Mouse (Mus musculus) kidney, postnatal 14 days (tissue): ENCODE results near the gene Thy1.

ENCODE experiments used
- DNase-seq: peaks from one replicate; pipeline ENCODE4 v3.0.0; 2022; ENCODE audit warnings: mixed read lengths

Gene Thy1

GRCm38 (mm10) chr9:44037106-44037505 is 6.1 kb upstream of the Thy1 start:
- no peak for DNase-seq

DNA sequence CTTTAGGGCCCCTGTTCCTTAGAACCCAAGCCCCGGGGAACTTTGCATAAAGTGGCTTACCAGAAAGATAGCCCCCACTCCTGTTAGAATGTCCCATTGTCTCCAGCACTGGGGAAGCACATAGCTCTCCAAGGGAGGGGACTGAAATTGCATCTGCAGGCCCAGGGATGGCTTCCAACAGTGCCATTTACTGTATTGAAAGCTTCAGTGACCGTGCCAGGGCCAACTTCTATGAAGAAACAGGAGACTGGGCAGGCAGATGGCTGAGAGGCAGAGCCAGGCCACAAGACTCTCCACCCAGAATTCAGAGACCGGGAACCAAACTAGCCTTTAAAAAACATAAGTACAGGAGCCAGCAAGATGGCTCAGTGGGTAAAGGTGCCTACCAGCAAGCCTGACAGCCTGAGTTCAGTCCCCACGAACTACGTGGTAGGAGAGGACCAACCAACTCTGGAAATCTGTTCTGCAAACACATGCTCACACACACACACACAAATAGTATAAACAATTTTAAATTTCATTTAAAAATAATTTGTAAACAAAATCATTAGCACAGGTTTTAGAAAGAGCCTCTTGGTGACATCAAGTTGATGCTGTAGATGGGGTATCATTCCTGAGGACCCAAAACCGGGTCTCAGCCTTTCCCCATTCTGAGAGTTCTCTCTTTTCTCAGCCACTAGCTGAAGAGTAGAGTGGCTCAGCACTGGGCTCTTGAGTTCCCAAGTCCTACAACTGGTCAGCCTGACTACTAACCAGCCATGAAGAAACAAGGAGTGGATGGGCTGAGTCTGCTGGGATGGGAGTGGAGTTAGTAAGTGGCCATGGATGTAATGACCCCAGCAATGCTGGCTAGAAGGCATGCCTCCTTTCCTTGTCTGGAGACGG is 1.4 kb upstream of the Thy1 start:
- DNase-seq: no peak

GRCm38 (mm10) chr9:44042396-44042680 is 846 bp upstream of the Thy1 start:
- DNase-seq: no peak

DNA sequence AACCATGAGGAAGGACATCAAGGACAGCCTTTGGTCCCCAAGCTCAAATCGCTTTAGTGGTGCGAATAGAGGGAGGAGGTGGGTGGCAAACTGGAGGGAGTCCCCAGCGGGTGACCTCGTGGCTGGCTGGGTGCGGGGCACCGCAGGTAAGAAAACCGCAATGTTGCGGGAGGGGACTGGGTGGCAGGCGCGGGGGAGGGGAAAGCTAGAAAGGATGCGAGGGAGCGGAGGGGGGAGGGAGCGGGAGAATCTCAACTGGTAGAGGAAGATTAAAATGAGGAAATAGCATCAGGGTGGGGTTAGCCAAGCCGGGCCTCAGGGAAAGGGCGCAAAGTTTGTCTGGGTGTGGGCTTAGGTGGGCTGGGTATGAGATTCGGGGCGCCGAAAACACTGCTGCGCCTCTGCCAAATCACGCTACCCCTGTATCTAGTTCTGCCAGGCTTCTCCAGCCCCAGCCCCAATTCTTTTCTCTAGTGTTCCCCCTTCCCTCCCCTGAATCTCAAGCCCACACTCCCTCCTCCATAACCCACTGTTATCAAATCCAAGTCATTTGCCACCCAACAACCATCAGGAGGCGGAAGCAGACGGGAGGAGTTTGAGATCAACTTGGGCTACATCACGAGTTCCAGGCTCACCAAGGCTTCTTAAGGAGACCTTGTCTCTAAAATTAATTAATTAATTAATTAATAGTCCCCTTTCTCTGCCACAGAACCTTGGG is 683 bp downstream of the Thy1 start:
- peak; percentile 8 for DNase-seq

DNA sequence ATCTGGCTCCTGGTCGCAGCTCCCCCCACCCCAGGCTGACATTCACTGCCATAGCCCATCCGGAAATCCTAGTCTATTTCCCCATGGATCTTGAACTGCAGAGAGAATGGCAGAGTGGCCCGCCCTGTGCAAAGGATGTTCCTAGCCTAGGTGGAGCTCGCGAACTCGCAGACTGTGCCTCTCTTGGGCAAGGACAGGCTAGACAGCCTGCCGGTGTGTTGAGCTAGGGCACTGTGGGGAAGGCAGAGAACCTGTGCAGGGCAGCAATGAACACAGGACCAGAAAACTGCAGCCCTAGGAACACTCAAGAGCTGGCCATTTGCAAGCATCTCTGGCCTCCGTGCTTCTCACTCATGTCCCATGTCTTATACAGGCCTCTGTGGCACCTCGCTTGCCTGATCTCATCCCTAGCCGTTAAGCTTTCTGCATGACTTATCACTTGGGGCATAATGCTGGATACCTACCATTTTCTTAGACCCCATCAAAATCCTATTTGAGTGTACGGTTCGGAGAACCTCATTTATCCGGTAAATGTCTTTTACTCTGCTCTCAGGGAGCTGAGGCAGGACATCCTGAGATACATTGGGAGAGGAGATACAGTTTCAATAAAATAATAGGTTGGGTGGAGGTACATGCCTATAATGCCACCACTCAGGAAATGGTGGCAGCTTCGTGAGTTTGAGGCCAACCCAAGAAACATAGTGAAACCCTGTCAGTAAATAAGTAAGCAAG is 1.4 kb downstream of the Thy1 start:
- no peak for DNase-seq

- DNase-seq: no peak
These were observed 2.1 kb downstream of the Thy1 start for GRCm38 (mm10) chr9:44045158-44045883.

DNA sequence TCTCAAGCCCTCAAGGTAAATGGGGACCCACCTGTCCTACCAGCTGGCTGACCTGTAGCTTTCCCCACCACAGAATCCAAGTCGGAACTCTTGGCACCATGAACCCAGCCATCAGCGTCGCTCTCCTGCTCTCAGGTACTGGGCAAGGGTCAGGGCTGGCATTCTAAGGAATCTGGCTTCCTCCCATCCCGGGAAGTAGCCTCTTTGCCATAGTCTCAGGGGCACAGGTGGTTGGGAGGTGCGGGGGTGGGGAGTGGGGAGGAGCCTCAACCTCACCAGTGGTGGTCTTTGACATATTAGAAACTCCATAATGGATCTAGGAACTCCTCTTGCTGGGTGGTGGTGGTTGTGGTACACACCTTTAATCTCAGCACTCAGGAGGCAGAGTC is 2.7 kb downstream of the Thy1 start:
- no peak for DNase-seq

- no peak for DNase-seq
These were observed 3.2 kb downstream of the Thy1 start for GRCm38 (mm10) chr9:44046426-44046825.

GRCm38 (mm10) chr9:44047071-44047470 is 3.9 kb downstream of the Thy1 start:
- DNase-seq: no peak

DNA sequence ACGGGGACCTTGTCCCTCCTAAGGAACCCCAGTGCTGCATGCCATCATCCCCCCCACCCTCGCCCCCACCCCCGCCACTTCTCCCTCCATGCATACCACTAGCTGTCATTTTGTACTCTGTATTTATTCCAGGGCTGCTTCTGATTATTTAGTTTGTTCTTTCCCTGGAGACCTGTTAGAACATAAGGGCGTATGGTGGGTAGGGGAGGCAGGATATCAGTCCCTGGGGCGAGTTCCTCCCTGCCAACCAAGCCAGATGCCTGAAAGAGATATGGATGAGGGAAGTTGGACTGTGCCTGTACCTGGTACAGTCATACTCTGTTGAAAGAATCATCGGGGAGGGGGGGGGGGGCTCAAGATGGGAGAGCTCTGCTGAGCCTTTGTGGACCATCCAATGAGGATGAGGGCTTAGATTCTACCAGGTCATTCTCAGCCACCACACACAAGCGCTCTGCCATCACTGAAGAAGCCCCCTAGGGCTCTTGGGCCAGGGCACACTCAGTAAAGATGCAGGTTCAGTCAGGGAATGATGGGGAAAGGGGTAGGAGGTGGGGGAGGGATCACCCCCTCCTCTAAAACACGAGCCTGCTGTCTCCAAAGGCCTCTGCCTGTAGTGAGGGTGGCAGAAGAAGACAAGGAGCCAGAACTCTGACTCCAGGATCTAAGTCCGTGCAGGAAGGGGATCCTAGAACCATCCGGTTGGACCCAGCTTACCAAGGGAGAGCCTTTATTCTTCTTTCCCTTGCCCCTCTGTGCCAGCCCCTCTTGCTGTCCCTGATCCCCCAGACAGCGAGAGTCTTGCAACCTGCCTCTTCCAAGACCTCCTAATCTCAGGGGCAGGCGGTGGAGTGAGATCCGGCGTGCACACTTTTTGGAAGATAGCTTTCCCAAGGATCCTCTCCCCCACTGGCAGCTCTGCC is 4.6 kb downstream of the Thy1 start:
- DNase-seq: no peak

DNA sequence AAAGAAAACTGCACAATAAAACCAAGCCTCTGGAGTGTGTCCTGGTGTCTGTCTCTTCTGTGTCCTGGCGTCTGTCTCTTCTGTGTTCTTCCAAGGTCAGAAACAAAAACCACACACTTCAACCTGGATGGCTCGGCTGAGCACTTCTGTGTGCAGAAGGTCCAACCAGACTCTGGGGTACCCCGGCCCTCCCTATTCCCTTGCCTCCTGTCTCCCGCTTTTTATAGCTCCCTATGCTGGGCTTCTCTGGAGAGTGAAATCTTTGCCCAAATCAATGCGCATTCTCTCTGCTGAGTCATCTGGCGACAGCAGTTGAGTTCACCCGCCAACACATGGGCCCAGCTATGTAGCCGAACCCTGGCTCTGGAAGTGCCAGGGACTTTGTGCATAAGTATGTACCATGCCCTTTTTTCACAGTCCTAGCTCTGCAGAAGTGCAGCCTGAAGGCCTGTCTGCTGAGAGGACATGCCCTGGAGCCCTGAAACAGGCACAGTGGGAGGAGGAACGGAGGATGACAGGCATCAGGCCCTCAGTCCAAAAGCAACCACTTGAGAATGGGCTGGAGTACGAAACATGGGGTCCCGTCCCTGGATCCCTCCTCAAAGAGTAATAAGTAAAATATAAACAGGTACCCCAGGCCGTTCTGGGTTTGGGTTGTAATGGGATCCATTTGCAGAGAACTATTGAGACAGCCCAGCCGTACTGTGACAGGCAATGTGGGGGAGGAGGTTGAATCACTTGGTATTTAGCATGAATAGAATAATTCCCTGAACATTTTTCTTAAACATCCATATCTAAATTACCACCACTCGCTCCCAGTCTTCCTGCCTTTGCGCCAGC is 5.6 kb downstream of the Thy1 start:
- no peak for DNase-seq

GRCm38 (mm10) chr9:44049381-44050165 is 6.4 kb downstream of the Thy1 start:
- no peak for DNase-seq

DNA sequence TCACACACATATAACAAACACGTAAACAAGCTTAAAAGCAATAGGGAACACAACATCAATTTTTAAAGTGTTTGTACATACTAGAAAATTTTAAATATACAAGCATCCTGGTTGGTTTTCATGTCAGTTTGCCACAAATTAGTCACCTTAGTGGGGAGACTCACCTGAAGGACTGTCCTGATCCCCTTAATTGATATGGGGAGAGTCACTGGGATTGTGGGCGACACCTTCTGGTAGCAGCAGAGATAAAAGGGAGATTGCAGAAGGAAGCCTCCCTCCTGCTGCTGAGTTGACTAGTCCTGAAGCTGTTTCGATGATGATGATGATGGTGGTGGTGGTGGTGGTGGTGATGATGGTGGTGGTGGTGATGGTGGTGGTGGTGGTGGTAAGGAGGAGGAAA is 9.7 kb downstream of the Thy1 start:
- DNase-seq: no peak

- no peak for DNase-seq
These were observed 10.8 kb downstream of the Thy1 start for GRCm38 (mm10) chr9:44053936-44054335.

GRCm38 (mm10) chr9:44058606-44059005 is 15.4 kb downstream of the Thy1 start:
- DNase-seq: no peak

DNA sequence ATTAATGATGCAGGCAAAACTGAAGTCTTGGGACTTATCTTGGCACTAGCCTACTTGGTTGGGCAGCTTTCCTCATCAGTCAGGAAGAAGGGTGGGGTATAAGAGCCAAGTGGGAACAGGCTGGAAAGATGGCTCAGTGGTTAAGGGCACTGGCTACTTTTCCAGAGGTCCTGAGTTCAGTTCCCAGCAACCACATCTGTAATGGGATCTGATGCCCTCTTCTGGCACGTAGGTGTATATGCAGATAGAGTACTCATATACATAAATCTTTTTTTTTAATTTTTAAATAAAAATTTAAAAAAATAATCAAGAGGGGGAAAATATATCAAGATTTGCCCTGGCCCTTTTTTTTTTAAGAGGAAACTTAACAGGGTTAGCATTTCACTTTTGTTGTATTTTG is 22.0 kb downstream of the Thy1 start:
- no peak for DNase-seq

DNA sequence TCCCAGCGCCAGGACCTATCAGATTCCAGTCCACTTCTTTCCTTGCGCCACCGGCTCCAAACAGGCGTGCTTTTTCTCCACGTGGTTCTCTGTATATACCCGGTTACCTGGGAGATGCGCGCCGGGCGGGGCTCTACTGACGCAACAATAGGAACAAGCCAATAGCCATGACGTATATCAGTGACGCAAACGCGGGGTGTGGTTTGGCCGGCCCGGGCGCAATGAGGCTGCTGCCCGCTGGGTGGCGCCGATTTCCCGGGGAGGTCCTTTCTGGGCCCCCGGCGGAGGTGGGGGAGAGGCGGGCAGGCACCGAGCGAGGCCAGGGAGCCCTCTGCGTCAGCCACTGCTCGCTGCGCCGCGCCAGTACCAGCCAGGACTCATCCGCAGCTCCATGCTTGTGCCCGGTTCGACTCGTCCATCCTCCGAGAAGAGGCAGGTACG is 23.6 kb downstream of the Thy1 start, which contains the start of gene Usp2:
Gene Usp2 (plus strand): TSS at position 237 of the 441 bp plus-strand sequence.
- DNase-seq: peak; percentile 99

GRCm38 (mm10) chr9:44067241-44067959 is 24.2 kb downstream of the Thy1 start:
- DNase-seq: no peak

GRCm38 (mm10) chr9:44067960-44068330 is 24.8 kb downstream of the Thy1 start:
- DNase-seq: no peak
